Mouse (Mus musculus) liver, adult 2 months (tissue): ENCODE data around the gene Gsdma.

ENCODE experiments used
- CTCF ChIP-seq: fragments of 200-500 bp; IDR thresholded peaks from 2 replicates; pipeline ENCODE4 v1.5.1; 2011; ENCODE audit warnings: low read depth, low read length, control low read depth
- POLR2A ChIP-seq: fragments of 200-500 bp; IDR thresholded peaks from 2 replicates; pipeline ENCODE4 v1.6.1; 2011; ENCODE audit warnings: low read length, control low read depth; ENCODE audit not compliant: insufficient read depth; ENCODE audit errors: extremely low read depth

- TF ChIP-seq POLR2A (no peak), CTCF (peak; percentile 91)
Observed at GRCm38 (mm10) chr11:98699911-98700310, 35.8 kb downstream of the Gsdma start.
